Mouse (Mus musculus): ENCODE results near the gene Tspan18.
A peak's percentile ranks its signal among the peaks of the same experiment; 100 is the strongest.

Gene Tspan18

GRCm38 (mm10) chr2:93333817-93334731 lies at the start of gene Tspan18:
Gene Tspan18, minus strand, starts transcription at chr2:93334505.
- DNase-seq = peak; percentile 72 to 90

- no peak for DNase-seq
Observed at GRCm38 (mm10) chr2:93383831-93384230, 49.5 kb upstream of the Tspan18 start.

- peak; percentile 5 to 11 for DNase-seq
Observed at GRCm38 (mm10) chr2:93380680-93381089, 46.4 kb upstream of the Tspan18 start.

GRCm38 (mm10) chr2:93377797-93378196 lies 43.5 kb upstream of the Tspan18 start:
- DNase-seq = no peak

- DNase-seq = no peak
Observed at GRCm38 (mm10) chr2:93377157-93377556, 42.9 kb upstream of the Tspan18 start.

- no peak for DNase-seq
Observed at GRCm38 (mm10) chr2:93372872-93373271, 38.6 kb upstream of the Tspan18 start.

- peak; percentile 31 to 43 for DNase-seq
Observed at GRCm38 (mm10) chr2:93372097-93372571, 37.8 kb upstream of the Tspan18 start.

GRCm38 (mm10) chr2:93368954-93369353 lies 34.6 kb upstream of the Tspan18 start:
- DNase-seq = no peak

- DNase-seq = no peak
Observed at GRCm38 (mm10) chr2:93367962-93368361, 33.7 kb upstream of the Tspan18 start.

- peak in 1 of 2 experiments; percentile 20 for DNase-seq
Observed at GRCm38 (mm10) chr2:93365411-93365810, 31.1 kb upstream of the Tspan18 start.

- no peak for DNase-seq
Observed at GRCm38 (mm10) chr2:93364951-93365350, 30.6 kb upstream of the Tspan18 start.

GRCm38 (mm10) chr2:93361454-93361853 lies 27.1 kb upstream of the Tspan18 start:
- DNase-seq = no peak

GRCm38 (mm10) chr2:93360310-93360709 lies 26.0 kb upstream of the Tspan18 start:
- no peak for DNase-seq

GRCm38 (mm10) chr2:93357391-93357790 lies 23.1 kb upstream of the Tspan18 start:
- no peak for DNase-seq

- DNase-seq = no peak
Observed at GRCm38 (mm10) chr2:93355845-93356244, 21.5 kb upstream of the Tspan18 start.

GRCm38 (mm10) chr2:93354621-93355020 lies 20.3 kb upstream of the Tspan18 start:
- DNase-seq = no peak

- DNase-seq = no peak
Observed at GRCm38 (mm10) chr2:93353725-93354124, 19.4 kb upstream of the Tspan18 start.

GRCm38 (mm10) chr2:93352915-93353685 lies 18.8 kb upstream of the Tspan18 start:
- no peak for DNase-seq

GRCm38 (mm10) chr2:93351352-93351751 lies 17.0 kb upstream of the Tspan18 start:
- DNase-seq = no peak

- DNase-seq = no peak
Observed at GRCm38 (mm10) chr2:93347018-93347417, 12.7 kb upstream of the Tspan18 start.

GRCm38 (mm10) chr2:93346609-93347008 lies 12.3 kb upstream of the Tspan18 start:
- no peak for DNase-seq

GRCm38 (mm10) chr2:93345663-93346268 lies 11.5 kb upstream of the Tspan18 start:
- no peak for DNase-seq

Data from kidney, postnatal 36 days (tissue).